Mouse (Mus musculus): ENCODE measurements at regions not wholly inside any gene's neighbourhood (a gene's known extent, or its start where the extent isn't known, plus 50 kb on each side); places are given as distances from the start of the nearest gene placed in this dataset.
A peak's percentile ranks its signal among the peaks of the same experiment; 100 is the strongest.

GRCm38 (mm10) chr1:45575131-45575530, 72.0 kb upstream of the Col5a2 start:
- no peak for DNase-seq (ENCODE audit: low spot score in 2 of 2)

GRCm38 (mm10) chr1:45580466-45580865, 77.4 kb upstream of the Col5a2 start:
- DNase-seq (ENCODE audit: low spot score in 2 of 2), result no peak

- no peak for DNase-seq (ENCODE audit: low spot score in 2 of 2)
These were observed 84.4 kb upstream of the Col5a2 start for GRCm38 (mm10) chr1:45587351-45588025.

- no peak for DNase-seq (ENCODE audit: low spot score in 2 of 2)
These were observed 94.2 kb upstream of the Col5a2 start for GRCm38 (mm10) chr1:45597316-45597715.

DNA sequence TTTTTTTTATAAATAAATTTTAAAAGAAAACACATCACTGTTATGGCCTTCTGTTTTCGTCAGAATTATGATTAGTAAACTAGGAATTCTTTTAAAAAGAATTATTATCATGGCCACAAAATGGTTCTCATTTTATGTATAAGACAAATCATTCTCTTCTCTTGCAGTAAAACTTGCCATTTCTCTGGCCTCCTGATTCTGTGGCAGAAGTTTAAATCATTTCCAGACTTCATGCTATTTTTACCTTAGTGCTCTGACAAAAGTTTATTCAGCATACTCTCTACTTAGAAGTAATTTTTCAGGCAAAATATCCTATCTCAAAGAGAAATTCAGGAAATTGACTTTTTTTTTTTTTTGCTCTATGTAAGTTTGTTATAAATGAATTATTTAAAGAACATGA, 96.3 kb upstream of the Col5a2 start:
- no peak for DNase-seq (ENCODE audit: low spot score in 2 of 2)

DNA sequence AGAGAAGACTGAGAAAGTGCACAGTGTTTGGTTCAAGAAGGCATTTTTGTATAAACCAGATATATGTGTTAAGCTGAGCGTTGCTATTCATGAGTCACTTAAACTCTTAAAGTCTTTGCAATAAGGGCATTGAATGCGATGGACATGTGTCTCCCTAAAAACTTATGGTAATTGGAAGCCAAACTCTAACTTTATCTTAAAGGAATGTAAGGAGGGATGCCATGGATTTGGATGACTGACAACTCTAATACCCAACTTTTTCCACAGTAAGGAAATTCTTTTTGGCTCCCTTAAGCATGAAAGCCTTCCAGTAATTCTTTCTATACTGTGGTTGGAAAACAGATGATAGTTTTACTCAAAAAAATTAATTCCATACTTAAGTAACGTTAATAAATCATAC, 96.9 kb upstream of the Col5a2 start:
- DNase-seq (ENCODE audit: low spot score in 2 of 2), result no peak

DNA sequence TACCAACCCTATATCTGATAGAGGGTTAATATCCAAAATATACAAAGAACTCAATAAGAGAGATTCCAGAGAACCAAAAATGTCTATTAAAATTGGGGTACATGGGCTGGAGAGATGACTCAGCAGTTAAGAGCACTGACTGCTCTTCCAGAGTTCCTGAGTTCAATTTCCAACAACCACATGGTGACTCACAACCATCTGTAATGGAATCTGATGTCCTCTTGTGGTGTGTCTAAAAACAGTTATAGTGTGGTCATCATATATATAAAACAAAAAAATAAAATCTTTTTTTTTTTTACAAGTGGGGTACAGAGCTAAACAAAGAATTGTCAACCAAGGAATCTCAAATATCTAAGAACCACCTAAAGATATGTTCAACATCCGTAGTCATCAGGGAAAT, 102.5 kb upstream of the Col5a2 start:
- DNase-seq (ENCODE audit: low spot score in 2 of 2), result no peak

DNA sequence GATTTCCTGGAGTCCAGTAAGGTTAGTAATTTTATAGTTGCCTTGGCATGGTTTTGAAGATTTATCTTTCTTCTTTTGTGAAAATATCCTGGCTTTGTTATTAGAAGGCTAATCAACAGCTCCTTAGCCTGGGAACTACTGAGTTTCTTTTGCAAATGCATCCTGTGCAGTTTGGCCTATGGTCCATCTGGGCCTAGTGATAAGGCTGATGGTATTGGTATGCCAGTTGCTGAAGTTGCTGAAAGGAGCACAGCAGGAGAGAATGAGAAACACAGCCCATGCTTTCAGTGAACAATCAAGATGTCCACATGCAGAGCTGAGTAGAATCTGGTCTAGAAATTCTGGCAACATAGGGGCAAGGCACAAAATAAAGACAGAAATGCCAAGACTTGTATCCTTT, 105.2 kb upstream of the Col5a2 start:
- DNase-seq (ENCODE audit: low spot score in 2 of 2), result no peak

DNA sequence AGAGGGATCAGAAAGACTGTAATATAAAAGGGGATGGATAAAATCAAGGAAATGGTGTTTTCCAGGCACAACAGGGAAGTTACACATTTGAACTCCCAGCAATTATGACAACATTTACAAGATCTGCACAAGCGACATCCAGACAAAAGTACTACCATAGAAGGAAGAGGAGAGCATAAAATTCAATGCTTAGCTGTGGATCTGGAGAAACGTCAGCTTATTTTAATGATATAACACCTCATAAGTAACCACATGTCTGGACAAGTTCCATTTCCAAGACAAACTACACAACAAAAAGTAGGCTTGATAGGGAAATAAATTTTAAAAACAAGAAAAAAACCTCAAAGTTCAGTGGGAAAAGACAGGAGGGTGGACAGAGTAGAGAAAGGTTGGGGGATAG, 115.9 kb upstream of the Col5a2 start:
- DNase-seq (ENCODE audit: low spot score in 2 of 2), result no peak

DNA sequence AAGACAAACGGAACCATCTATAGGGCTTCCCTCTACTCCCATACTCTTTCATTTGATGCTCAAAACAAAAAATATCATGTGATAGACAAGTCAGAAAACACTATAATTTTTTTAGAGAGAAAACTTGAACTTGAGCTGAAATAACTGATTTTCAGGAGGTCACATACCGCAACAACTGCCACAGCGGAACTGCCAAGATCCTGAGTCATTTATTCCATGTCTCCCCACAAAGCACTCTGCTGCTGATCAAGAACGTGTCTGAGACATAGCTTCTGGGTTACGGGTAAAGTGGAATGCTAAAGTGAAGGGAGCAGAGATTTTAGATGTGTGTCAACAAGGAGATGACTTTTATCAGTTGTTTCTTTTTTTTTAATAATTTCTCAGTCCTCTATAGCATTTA, 122.8 kb upstream of the Col5a2 start:
- no peak for DNase-seq (ENCODE audit: low spot score in 2 of 2)

GRCm38 (mm10) chr1:45626733-45627132, 123.7 kb upstream of the Col5a2 start:
- DNase-seq (ENCODE audit: low spot score in 2 of 2), result no peak

DNA sequence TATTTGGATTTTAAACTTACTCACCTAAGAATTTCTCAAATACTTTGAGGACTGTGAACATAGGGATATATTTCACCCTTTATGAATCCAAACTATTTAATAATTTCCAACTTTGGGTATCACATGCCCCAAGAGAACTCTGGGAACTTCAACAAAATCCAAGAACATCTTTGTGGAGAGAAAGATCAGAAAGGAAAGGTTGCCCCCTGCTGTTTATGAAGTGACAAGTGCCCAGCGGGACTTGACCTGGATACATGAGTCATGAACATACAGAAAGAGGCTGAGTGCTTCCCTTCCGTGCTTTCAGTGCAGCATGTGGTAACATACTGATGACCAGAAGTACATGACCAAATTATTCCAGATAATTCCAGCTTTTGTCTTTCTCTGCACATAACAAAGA, 124.8 kb upstream of the Col5a2 start:
- DNase-seq (ENCODE audit: low spot score in 2 of 2), result no peak

GRCm38 (mm10) chr1:45647301-45647700, 144.2 kb upstream of the Col5a2 start:
- DNase-seq (ENCODE audit: low spot score in 2 of 2), result no peak

GRCm38 (mm10) chr1:45653248-45653647, 141.7 kb upstream of the Wdr75 start:
- DNase-seq (ENCODE audit: low spot score in 2 of 2), result no peak

- DNase-seq (ENCODE audit: low spot score in 2 of 2), result no peak
These were observed 131.0 kb upstream of the Wdr75 start for GRCm38 (mm10) chr1:45663882-45664520.

GRCm38 (mm10) chr1:45672443-45673156, 122.4 kb upstream of the Wdr75 start:
- peak; percentile 4 to 14 for DNase-seq (ENCODE audit: low spot score in 2 of 2)

- DNase-seq (ENCODE audit: low spot score in 2 of 2), result no peak
These were observed 119.1 kb upstream of the Wdr75 start for GRCm38 (mm10) chr1:45675771-45676439.

DNA sequence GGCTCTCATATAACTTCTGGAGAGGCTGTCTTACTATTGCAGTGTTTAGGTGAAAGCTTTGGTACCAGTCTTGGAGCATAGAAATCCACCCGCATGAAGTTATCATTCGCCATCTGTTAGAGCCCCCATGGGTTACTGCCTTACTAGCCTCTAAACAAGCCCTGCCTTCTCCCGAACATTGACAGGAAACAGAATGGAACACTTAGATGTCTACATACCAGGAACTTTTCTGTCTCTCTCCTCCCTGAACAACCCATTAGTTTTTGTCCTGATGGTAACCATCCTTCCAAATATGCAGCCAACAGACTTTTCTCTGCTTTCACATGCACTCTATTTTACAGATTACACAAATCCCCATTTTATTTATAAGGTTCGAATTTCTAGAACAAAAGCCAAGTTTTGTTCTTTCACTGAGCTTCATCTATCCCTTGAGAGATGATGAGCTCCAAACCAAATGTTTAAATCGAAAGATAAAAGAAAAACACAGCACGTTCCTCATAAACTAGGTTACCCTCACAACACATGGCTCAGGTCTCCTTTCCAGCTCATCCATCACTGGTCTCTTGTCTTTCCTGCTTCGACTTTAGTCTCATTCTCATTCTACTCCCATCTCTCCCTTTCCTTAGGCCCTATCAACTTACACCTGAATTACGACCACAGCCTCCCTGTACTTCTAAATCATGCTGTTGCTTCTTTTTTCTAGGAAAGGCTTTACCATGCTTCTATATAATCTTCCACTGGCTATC, 114.8 kb upstream of the Wdr75 start:
- DNase-seq (ENCODE audit: low spot score in 2 of 2), result no peak

GRCm38 (mm10) chr1:45700893-45701292, 94.1 kb upstream of the Wdr75 start:
- DNase-seq (ENCODE audit: low spot score in 2 of 2), result no peak

- no peak for DNase-seq (ENCODE audit: low spot score in 2 of 2)
These were observed 93.5 kb upstream of the Wdr75 start for GRCm38 (mm10) chr1:45701516-45701915.

DNA sequence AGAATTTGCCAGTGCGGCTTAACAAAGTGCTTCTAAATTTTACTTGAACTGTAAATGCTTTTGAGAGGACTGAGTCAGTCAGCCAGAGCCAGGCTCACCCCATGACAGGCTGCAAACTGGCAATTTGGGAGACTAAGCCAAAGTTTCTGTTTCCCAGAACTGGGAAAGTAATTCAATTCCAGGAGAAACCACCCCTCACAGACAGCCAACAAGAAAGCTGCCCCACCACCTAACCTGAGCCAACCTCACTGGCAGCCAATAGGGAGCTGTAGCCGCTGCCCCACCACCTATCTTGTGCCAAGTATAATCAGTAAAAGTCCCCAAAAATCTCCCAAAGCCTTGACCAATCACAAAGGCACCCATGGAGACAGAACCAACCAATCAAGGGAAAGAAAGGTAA, 71.6 kb upstream of the Wdr75 start:
- no peak for DNase-seq (ENCODE audit: low spot score in 2 of 2)

DNA sequence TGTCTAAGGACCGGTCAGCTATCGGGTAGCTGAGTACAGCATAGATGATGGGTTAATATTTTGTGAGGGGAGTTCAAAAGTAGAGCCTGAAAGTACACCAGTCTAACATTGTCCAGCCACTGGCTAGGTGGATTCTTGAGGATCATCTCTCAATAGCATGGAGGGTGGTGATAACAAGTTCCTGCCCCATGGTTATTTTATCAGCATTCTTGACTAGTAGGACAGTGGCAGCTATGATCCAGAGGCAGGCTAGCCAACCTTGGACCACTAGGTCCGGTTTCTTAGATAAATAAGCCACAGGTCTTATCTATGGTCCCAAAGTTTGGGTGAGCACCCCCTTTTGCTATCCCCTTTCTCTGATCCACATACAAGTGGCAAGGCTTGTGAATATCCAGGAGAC, 62.0 kb upstream of the Wdr75 start:
- no peak for DNase-seq (ENCODE audit: low spot score in 2 of 2)
